Mouse (Mus musculus): Measurements from ENCODE around the gene Mreg.
"Not testable (repeated sequence)": the region's sequence is repeated elsewhere in the genome, so short reads cannot be mapped to it uniquely, and the experiment has no call there.

Gene Mreg

DNA sequence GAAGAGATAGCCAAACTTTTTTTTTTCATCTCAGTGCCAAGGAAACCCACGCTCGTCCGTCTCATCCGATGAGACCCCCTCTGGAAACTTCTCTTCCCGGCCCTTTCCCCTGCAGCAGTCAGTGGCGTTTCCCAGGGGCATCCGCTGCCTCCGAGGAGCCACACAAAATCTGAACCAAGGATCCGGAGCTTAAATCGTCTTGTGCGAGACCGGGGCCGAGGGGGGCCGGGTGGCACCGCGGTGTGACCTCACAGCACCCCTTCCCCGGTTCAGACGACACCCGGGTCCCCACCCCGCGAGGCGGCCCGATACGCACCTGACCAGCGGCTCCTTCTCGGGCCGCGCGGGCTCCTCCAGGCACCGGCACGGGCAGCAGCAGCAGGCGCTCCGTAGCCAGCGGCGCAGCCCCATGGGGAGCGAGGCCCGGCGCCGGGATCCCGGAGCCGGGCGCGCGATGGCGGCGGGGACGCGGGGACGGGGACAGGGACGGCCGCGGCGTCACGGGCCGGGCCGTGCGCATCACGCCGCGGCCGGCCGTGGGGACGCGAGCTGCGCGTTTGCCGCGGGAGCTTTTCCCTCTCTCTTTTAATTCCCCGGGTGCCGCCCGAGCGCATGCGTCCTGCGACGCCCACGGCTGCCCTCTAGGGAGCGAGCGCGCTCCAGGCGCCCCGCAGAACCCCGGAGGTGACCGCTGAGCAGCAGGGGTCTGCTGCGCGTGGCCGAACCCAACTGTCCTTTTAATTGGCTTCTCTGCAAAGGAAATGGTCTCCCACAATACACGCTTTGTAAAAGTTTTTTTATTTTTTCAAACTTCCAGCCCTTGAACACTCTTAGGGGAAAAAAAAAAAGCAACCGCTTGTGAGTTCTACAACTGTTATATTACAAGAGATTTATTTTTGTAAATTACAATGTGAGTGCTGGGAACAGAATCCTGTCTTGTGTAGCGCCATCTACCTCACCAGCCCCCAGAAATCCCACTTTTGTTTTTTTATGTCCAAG, at the start of gene Mreg:
Gene Mreg (minus strand): TSS at position 607 of the 999 bp plus-strand sequence.
- DNase-seq = peak; percentile 76

DNA sequence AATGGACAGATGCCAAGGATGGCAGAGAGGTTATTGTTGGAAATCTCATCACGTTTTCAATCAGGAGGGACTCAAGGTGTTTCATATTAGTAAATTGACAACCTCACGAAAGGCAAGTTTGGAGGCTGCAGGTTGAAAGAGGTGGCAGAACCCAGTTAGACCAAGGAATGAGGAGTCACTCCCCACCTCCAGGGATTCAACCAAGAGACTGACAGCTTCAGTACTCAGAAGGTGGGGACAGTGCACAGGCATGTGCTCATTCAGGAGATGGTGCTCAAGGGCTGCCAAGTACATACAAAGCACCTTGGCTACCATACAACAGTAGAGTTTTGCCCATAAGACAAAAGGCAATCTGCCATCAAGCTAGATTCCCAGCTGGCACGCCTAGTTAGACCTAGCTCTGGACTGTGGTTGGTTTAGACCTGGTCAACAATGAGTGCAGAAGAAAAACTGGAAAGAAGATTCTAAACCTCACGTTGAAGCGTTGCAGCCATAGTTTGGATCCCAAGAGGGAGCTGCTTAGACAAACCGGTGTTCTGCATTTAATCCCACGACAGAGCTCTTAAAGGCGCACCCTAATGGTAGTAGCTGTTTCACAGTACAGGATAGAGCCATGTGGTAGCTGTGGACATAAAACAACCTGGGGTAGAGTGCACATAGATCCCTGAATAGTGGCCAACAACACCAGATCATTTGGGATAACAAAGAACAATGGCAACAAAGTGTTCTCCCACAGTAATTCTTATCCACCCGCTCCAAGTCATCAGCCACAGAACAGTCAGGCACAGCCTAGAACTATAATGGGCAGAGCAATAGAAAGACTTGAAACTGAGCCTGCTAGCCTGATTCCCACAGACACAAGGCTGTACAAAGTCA, 44.5 kb upstream of the Mreg start:
- no peak for DNase-seq

DNA sequence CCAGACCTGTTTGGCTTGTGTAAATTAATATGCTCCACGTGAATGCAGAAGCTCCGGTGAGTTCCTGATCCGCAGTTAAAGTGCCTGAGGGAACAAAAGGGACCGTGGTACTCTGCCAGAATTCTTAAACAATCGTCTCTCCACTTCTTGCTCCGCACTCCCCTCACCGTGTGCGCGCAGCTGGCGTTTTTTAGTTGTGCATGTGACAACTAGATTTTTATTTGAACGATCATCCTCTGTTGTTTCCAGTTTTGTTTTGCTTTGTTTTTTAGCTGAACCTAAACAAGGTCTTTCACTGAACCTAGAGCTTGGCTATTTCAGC, 43.7 kb upstream of the Mreg start:
- DNase-seq = no peak

DNA sequence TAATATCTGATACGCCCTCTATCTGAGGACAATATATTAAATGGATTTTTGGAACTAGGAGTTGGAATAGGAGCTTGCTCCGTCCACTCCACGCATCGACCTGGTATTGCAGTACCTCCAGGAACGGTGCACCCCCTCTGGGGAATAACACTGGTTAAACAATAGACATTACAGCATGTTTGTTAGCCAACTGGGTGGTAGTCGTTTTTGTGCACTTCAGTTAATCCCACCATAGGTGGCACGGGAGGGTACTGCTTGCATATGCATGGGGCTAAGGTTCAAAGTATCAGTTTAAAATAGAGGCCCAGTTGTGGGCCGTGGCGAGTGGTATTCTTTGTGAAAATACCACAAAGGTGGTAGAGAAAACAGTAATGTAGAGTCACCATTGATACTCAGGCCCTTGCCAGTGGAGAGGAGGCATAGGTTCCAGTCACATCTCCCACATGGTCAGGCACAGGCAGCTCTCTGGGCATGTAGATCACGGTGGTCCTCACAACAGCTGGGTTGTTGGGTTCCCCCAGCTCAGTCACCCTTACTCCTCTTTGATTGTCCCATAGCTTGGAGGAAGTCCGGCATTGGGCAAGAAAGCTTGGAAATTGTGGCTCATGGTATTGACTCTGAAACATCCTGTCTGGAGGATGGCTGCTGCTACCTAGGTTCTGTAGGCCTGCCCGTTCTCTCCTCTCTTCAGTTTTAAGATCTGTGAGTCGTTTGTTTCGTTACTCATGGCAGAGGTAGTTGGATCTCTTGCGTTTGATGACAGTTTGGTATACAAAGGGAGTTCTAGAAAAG, 43.2 kb upstream of the Mreg start:
- peak; percentile 27 for DNase-seq

DNA sequence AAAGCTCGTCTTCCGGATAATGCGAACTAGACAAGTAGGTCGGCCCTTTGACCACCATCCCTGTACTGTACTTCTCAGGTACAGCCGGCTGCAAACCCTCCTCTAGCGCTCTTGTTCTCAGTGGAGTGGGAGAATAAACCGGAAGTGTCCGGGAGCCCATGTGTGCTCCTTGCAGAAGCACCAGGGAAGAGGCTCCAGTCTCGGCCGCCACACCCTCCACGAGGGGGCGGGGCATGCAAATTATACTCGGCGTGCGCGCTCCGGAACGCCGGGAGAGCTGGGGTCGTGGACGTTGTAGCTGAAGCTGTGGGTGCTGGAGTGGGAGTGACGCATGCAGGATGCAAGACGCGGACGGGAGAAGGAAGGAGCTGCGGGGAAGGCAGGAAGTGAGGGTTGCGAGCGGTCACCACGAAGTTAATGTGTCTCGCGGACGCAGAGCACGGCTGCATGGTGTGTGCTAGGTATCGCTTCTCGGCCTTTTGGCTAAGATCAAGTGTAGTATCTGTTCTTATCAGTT, 42.5 kb upstream of the Mreg start:
- peak; percentile 82 for DNase-seq

DNA sequence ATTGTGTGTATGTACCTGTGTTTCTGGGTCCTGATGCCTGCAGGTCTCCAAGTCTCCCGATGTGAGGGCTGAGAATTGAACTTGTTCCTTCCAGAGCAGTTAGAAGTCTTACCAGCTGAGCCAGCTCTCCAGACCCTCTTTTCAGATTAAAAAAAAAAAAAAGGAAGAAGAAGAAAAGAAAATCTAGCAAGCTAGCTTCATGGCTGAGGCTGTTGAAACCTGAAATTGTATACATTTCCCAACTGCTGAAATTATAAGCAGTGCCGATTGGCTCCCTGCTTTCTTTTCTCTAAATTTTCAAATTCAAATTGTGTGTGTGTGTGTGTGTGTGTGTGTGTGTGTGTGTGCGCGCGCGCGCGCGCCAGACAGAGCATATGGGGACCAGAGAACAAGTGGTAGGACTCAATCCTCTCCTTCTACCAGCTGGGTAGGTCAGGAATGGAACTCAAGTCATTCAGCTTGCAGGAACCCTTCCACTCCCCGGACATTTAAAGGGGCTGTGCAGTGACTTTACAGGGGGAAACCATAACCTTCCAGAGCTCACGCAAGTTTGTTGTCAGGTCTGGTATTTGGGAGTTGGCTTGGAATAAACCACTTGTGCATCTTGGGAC, 41.9 kb upstream of the Mreg start:
- peak; percentile 37 for DNase-seq

DNA sequence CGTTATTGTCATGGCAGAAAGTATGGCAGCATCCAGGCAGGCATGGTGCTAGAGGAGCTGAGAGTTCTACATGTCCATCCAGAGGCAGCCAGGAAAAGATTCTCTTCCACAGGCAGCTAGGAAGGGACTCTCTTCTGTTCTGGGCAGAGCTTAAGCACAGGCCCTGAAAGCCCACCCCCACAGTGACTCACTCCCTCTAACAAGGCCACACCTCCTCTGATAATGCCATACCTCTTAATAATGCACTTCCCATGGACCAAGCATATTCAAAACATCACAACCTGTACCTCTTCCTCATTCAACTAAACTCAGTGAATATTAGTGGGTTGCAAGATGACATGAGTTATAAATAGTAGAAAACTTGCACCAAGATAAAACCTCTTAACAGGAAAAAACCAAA, 39.7 kb upstream of the Mreg start:
- no peak for DNase-seq

DNA sequence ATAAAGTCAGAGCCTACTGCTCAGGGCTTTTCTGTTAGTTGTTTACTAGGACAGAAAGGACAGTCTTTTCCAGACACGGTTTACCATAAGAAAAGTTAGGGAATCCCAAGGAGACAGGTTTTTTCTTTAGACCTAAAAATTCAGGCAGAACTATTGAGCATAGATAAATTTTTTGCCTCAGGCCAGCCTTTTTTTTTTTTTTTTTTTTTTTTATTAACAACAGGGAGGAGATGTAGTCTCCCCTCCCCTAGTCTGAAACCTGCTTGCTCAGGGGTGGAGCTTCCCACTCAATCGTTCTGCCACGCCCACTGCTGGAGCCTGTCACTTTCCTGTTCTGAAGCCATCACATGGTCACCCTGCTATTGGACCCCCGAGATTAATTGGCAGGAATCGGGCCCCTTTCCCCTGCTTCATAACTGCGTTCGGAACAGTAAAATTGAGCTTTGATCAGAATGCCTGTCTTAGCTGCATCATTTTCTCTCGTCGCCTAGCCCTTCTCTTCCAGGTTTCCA, 36.2 kb upstream of the Mreg start:
- DNase-seq = not testable (repeated sequence)

DNA sequence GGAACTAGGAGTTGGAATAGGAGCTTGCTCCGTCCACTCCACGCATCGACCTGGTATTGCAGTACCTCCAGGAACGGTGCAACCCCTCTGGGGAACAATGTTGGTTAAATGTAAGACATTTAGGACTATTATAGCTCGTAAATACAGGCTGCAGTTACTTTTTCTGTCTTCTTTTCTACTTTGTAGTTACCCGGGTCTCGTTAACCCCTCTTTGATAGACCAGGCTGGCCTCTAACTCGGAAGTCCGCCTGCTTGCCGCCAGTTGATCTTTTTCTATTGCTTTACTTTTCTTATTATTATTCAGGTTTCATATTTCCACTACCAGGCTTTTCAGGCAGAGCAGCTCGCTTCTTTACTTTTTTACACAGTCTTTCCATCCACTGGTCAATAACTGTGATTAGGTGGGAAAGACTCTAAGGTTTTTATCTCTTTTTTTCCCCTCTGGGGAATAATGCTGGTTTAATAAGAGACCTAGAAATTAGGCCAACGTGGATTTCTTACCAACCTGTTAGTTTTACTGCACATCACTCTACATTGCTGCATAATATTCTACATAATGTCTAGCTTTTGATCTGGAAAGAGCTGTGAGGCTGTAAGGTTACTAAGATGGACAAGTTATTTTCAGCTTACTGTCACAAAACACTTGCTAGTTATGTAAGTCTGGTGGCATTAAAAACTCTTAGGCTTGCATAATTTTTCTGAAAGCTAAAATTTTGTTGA, 32.4 kb upstream of the Mreg start:
- no peak for DNase-seq

DNA sequence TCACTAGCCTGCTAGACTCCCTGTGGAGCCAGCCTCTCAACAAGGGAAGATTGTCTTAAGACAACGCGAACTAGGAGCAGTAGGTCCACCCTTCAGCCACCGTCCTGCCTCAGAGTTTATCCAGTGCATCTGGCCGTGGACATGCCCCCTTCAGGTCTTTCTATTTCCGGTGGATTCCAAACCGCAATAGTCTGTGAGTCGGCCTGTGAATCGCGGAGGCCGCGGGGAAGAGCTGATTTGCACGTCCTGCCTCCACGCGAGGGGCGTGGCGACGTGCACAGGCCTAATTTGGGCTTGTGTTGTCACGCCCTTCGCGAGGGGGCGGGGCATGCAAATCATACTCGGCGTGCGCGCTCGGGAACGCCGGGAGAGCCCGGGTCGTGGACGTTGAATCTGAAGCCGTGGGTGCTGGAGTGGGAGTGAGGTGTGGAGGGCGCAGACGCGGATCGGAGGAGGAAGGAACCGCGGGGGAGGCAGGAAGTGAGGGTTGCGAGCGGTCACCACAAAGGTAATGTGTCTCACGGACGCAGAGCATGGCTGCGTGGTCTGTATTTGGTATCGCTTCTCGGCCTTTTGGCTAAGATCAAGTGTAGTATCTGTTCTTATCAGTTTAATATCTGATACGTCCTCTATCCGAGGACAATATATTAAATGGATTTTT, 31.7 kb upstream of the Mreg start:
- DNase-seq = peak; percentile 97

DNA sequence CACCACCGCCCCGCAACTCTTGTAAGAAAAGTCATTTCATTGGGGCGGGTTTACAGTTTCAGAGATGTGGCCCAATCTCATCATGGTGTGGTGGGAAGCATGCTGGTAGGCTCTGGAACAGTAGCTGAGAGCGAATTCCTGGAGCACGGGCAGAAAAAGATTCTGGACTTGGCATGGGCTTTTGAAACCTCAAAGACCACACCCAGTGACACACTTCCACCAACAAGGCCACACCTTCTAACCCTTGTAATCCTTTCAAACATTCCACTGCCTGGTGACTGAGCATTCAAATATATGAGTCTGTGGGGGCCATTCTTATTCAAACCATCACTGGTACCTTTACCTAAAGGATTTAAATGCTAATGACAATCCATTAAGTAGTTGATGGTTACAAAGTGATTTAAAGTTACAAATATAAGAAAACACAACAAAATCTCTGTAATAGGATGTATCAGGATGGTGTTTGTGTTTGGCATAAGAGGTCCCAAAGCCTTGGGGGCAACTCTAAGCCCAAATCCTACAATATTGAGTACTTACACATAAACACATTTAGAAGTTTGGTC, 30.6 kb upstream of the Mreg start:
- DNase-seq = no peak

DNA sequence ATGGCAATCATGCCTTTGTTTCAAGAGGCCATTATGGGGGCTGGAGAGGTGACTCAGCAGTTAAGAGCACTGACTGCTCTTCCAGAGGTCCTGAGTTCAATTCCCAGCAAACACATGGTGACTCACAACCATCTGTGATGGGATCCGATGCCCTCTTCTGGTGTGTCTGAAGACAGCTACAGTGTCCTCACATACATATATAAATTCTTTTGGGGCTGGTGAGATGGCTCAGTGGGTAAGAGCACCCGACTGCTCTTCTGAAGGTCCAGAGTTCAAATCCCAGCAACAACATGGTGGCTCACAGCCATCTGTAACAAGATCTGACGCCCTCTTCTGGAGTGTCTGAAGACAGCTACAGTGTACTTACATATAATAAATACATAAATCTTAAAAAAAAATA, 27.0 kb upstream of the Mreg start:
- DNase-seq = not testable (repeated sequence)

DNA sequence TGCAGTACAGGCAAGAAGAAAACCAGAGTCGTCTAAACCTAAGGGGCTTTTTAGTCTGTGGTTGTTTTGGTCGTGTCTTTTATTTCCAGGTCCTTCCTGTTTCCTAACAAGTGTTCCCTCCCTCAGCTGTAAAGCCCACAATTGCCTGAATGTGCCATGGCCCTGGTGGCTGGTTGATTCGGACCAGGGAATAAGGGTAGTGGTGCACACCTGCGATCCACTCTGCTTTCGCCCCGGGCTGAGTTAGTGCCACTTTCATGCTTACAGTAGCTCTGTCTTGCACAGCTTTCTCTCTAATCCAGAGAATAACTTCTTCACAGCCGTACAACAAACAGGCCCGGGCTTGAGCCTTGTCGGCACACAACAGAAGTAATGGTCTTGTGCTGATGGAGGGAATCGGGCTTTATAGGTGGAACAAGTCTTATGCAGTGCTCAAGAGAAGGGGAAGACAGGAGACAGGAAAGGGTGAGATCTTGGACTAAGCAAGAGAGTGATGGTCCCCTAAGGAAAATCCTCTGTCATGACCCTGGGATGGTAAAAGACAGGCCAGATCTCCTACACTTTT, 26.0 kb upstream of the Mreg start:
- no peak for DNase-seq

DNA sequence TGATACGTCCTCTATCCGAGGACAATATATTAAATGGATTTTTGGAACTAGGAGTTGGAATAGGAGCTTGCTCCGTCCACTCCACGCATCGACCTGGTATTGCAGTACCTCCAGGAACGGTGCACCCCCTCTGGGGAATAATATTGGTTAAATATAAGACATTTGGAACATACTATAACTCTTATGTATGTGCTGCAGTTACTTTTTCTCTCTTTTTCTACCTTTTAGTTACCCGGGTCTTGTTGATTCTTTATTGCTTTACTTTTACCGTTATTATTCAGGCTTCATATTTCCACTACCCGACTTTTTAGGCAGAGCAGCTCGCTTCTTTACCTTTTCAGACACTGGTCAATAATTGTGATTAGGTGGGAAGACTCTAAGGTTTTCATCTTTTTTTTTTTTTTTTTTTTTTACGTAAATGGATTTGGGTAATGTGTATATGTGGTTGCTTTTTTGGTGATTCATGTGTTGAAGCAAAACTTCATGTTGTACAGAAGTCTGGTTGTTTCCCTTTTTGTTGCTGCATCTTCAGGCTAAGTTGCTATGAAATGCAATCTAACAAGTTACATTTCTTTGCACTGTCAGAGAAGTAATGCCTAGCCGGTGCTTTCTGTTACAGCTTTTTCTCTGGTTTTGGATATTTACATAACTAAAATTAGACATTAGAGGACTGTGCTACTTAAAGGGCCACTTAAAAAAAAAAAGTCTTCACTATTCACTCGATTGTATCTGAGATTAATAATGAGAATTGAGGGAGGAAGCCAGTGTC, 25.1 kb upstream of the Mreg start:
- DNase-seq = no peak

DNA sequence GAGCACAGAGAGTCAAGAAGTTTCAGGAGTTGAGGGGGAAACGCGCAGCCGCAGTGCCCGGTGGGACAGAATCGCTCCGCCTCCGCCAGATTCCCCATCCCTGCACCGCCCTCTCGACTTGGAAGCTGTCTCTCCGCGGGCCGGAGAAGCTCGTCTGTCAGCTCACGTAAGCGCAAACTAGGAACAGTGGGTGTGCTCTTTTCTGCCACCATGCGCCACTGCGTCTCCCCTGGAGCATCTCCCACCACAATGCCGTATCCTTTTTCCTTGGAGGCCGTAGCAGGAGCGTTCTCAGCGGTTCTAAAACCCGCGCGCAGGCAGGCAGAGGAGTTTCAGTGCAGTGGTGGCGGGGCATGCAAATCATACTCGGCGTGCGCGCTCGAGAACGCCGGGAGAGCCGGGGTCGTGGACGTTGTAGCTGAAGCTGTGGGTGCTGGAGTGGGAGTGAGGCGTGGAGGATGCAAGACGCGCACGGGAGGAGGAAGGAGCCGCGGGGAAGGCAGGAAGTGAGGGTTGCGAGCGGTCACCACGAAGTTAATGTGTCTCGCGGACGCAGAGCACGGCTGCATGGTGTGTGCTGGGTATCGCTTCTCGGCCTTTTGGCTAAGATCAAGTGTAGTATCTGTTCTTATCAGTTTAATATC, 24.4 kb upstream of the Mreg start:
- DNase-seq = peak; percentile 72

DNA sequence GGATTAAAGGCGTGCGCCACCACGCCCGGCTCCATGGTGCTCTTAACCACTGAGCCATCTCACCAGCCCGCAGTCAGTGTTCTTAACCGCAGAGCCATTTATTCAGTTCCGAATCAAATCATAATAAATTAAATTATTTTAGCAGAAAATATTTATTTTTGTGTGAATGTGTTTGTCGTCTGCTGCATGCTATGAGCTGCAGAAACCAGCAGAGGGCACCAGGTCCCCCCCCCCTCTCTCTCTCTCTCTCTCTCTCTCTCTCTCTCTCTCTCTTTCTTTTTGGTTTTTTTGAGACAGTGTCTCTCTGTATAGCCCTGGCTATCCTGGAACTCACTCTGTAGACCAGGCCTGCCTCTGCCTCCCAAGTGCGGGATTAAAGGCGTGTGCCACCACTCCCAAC, 20.5 kb upstream of the Mreg start:
- DNase-seq = not testable (repeated sequence)

DNA sequence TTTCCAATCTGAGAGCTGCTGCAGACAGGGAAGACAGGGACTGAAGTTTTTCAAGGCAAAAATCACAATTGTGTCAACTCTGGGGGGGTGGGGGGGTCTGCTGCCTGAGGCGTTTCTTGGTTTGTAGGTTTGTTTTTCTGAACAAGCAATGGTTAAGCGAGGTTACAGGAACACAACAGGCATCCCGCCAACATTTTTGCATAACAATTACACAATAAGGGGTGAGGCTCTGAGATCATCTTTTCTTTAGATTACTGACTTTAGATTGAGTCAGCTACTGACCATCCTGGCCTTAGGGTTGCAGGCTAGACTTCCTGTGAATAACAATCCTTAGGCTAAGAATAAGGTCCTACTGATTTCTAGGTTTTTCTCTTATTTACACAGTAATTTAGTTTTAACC, 16.9 kb upstream of the Mreg start:
- DNase-seq = no peak

DNA sequence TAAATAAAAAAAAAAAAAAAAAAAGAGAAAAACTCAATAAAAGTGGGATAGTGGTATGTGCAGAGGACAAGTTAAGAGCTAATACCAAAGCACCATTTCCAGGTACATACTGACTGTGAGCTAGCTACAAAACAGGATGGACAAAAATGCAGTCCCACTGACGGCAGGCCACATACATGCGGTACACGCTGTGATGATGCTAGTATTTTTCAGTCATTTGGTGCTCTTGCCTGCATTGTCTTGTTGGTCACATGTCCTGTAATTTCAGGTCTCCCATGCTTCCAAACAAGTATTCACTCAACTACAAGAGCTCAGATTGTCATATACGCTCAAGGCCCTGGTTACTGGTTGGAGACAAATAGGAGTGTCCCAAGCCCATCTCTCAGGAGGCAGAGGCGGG, 15.4 kb upstream of the Mreg start:
- no peak for DNase-seq

Measured in cerebellum, adult 8-10 months (tissue).